Mouse (Mus musculus) cortical plate, adult 2 months (tissue): ENCODE measurements at regions not wholly inside any gene's neighbourhood (a gene's known extent, or its start where the extent isn't known, plus 50 kb on each side); places are given as distances from the start of the nearest gene placed in this dataset.

Experiments used
- H3K27ac ChIP-seq: fragments of 200-500 bp; 2 replicates; pipeline ENCODE4 v1.5.1; 2012; ENCODE audit warnings: low read length, control low read depth, inconsistent platforms; ENCODE audit not compliant: insufficient read depth
- H3K4me1 ChIP-seq: fragments of 200-500 bp; 2 replicates; pipeline ENCODE4 v1.6.1; 2011; ENCODE audit warnings: low read length; ENCODE audit not compliant: control insufficient read depth, insufficient read depth
- H3K4me3 ChIP-seq: fragments of 200-500 bp; 2 replicates; pipeline ENCODE4 v1.5.1; 2011; ENCODE audit warnings: mild to moderate bottlenecking, low read length, control low read depth; ENCODE audit not compliant: insufficient read depth
- CTCF ChIP-seq: fragments of 200-500 bp; IDR thresholded peaks from 2 replicates; pipeline ENCODE4 v1.5.1; 2011; ENCODE audit warnings: mild to moderate bottlenecking, control low read depth, low read length; ENCODE audit not compliant: insufficient read depth; ENCODE audit errors: extremely low read depth
- POLR2A ChIP-seq: fragments of 200-500 bp; IDR thresholded peaks from 2 replicates; pipeline ENCODE4 v1.6.1; 2011; ENCODE audit warnings: mild to moderate bottlenecking, low read length, control low read depth; ENCODE audit not compliant: insufficient read depth; ENCODE audit errors: extremely low read depth

GRCm38 (mm10) chr4:150787113-150787512, 66.6 kb upstream of the Errfi1 start:
- Histone ChIP-seq H3K27ac (no peak overlapping the region), H3K4me3 (no peak overlapping the region), H3K4me1 (no peaks in the 10 kb centered on the region)
- TF ChIP-seq CTCF = no peak
- no peak for TF ChIP-seq POLR2A

DNA sequence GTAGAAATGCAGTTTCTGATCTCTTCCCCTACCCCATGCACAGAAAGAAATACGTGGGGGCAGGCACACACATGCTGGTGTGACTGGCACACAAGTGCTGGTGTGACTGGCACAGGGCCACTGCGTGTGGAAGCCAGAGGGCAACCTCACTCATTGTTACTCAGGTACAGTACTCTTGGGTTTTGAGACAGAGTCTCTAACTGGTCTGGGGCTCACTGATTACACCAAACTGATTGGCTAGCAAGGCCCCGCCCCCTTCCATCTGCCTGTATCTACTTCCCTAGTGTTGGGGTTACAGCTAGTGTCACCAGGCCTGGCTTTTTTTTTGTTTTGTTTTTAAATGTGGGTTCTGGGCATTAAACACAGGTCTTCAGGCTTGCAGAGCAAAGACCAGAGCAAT, 67.1 kb upstream of the Errfi1 start:
- Histone ChIP-seq H3K27ac (no peak overlapping the region), H3K4me3 (no peak overlapping the region), H3K4me1 (no peaks in the 10 kb centered on the region)
- TF ChIP-seq POLR2A (no peak), CTCF (no peak)

DNA sequence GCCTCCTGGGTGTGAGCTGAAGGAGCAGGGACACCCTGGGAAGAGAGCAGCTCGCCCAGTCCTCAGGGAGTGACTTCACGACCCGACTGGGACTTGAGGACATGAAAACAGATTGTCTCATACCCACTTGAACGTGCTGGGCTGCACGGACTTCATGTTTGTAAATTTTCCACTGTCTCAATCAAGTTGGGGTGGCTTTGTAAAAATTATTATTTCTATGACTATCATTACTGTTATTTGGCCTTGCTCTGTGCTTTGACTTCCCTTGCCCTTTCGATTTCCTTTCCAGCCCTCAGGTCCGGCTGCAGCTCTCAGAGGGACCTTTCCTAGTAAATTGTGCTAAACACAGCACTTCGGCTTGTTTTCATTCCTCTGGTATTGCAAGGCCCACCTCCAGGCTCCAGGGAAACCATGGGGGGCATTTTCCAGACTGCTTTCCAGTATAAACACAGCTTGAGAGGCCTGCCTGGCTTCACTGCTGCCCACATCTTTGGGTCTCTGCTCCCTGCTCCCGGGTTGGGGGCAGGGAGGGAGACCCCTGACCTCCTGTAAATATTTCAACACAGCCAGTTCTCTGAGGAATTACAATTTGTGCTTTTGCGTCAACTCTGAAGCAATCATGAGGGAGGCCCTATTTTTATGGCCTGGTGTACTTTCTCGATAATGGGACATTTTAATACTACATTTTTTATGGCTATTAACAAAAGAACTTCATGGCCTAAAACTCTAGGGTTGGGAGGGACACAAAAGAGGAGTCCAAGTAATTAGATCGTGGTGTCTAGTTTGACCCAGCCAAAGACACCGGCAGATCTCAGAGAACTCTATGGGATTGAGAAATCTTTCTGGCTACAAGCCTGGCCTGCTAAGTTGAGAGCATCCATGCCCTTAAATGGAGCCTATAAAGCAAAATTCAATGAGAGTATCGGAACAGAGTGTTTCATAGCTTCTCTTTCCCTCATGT, 68.9 kb upstream of the Errfi1 start:
- no peaks in the 10 kb centered on the region for H3K4me1 ChIP-seq
- no peak overlapping the region for H3K27ac ChIP-seq
- no peak for TF ChIP-seq POLR2A
- TF ChIP-seq CTCF = no peak
- no peak overlapping the region for H3K4me3 ChIP-seq

DNA sequence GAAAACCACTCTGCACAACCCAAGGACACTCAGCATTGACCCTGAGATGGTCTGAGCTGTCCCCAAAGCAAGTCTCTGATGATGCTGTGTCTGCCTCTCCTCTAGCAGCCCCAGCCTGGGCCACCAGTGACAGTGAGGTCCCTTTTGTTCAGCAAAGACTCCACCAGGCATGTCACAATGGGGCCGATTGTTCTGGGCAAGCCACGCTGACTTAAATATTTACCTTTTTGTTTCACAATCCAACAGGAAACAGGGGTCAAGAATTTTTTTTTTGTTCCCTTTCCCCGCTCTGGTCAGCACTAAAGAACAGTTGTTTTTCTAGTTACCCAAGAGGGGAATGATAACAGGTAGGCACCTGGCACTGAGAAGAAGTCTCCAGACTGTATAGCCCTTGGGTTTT, 72.4 kb upstream of the Errfi1 start:
- Histone ChIP-seq H3K27ac (no peak overlapping the region), H3K4me1 (no peaks in the 10 kb centered on the region), H3K4me3 (no peak overlapping the region)
- TF ChIP-seq CTCF (no peak), POLR2A (no peak)

DNA sequence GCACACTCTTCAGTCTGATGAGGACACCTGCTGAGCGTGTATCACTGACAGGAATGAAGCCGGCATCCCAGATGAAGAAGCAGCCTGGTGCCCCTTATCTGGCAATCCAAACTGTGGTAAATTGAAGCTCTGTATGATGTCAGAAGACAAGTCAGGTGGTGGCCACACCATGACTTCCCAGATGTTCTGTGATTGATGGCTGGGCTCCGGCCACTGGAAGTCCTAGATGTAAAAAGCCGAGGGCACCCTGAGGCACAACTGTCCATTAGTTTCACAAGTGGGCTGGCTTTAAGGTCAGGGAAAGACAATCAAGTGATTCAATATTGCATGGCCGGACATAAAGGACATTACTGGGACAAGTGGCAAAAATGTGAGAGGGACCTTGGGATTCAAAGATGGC, 74.4 kb upstream of the Errfi1 start:
- no peak for TF ChIP-seq POLR2A
- Histone ChIP-seq H3K4me1 (no peaks in the 10 kb centered on the region), H3K4me3 (no peak overlapping the region), H3K27ac (no peak overlapping the region)

- Histone ChIP-seq H3K27ac (no peak overlapping the region), H3K4me3 (no peak overlapping the region)
- TF ChIP-seq CTCF (no peak), POLR2A (no peak)
Observed at GRCm38 (mm10) chr4:150778683-150779082, 75.0 kb upstream of the Errfi1 start.

DNA sequence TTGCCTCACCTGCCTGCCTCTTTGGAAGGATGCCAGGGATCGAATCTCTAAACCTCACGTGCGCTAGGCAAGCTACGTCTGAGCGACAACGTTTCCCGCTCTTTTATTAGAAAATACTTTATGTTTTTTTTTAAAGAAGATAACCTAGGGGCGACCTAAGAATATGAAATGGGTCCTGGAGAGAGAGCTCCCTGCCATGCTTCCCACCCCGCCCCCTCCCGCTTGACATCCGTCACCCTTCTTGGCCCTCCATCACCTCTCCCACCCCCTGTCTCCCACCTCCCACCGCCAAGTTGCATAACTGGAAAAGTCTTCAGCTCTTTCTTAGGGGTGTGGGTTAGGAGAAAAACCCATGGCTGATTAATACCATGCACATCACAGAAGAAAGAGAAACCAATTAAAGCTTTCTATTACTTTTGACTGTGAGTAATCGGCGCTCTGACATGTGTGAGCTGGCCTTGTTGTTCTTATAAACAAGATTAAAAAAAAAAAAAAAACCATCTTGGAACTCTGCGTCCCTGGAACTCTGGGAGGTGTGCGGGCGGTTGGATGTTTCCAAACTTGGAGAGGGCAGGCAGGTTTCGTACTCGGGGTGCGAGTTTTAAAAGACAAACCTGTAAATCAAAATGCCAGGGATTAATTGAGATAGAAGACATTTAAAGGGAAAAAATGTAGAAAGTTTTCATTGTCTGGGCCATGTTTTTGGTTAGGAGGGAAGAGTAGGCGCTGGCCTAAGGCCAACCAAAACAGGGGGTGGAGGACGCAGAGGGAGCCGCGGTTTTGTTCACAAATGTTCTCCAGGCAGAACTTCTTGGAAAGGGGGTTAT, 77.8 kb upstream of the Errfi1 start:
- TF ChIP-seq POLR2A (no peak), CTCF (no peak)
- no peaks in the 10 kb centered on the region for H3K4me1 ChIP-seq
- no peak overlapping the region for H3K4me3 ChIP-seq
- H3K27ac ChIP-seq = no peak overlapping the region

More at GRCm38 (mm10) chr4:150778683-150779082, 75.0 kb upstream of the Errfi1 start:
- no peaks in the 10 kb centered on the region for H3K4me1 ChIP-seq

DNA sequence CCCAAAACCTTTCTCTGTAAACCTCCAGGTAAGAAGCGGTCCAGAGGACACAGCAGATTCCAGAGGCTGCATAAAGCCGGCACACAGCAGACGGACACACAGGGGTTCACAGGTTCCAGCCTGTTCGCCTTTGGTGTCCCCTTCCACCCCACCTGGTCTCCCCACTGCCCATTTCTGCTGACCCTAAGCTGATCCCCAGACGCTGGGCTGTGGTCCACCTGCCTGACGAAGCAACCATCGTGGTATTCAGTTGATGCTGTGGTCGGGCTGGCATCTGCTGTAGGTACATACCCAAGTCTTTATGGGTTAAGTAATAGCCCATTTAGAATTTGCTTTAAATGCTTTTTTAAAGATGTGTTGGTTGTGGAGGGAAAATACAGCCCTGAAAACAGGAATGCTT, 78.4 kb upstream of the Errfi1 start:
- TF ChIP-seq POLR2A = no peak
- TF ChIP-seq CTCF = no peak
- Histone ChIP-seq H3K4me3 (no peak overlapping the region), H3K4me1 (no peaks in the 10 kb centered on the region), H3K27ac (no peak overlapping the region)

DNA sequence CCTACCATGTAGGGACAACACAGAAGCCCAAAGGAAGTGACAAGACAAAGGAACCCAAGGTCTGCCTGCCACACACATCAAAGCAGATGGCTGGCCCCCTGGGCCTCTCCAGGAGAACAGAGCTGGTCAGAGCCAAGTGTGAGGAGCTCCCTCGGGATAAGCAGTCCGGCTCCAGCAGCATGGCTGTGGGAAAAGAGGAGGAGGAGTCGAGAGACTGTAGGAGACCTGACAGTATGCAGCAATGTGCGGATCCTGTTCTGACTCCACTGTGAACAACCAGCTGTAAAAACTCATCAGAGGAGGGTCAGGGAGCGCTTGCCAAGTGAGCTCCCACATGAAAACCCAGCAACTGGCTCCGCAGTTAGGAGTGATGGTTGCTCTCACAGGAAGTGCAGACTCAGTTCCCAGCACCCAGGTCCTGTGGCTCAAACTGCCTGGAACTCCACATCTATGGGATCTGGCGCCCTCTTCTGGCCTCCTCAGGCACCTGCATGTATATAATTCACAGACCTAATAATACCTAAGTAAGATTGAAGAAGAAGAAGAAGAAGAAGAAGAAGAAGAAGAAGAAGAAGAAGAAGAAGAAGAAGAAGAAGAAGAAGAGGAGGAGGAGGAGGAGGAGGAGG, 79.3 kb upstream of the Errfi1 start:
- H3K4me1 ChIP-seq = no peaks in the 10 kb centered on the region
- TF ChIP-seq POLR2A (no peak), CTCF (no peak)
- H3K27ac ChIP-seq = no peak overlapping the region
- H3K4me3 ChIP-seq = no peak overlapping the region
